Mouse (Mus musculus) heart, postnatal 4 days (tissue): ENCODE measurements around the gene Gif. TPM values are rescaled to one million over a fixed set of nuclear protein-coding genes. Genes with fewer than 3 reads are reported as not detected.
A peak's percentile ranks its signal among the peaks of the same experiment; 100 is the strongest.

ENCODE experiments used
- DNase-seq: peaks from one replicate; pipeline ENCODE4 v3.0.0; 2021
- total RNA-seq, 2 experiments: library from RNA; stranded (reverse); gene quantifications; 2 replicates each; pipeline ENCODE4 v1.2.3; 2021

Gene Gif
- total RNA-seq, 2 experiments from 2014 or later: not detected

DNA sequence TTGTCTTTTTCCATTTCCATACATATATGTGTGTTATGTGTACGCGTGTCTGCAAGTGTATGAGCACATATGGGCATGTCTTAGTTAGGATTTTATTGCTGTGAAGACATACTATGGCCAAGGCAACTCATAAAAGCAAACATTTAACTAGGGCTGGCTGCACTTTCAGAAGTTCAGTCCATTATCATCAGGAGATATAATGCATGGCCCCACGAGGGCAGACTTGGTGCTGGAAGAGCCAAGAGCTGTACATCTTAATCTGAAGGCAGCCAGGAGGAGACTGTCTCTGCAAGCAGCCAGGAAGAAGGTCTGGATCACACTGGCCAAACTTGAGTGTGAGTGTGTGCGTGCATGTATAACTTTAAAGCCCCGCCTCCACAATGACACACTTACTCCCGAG lies 47.1 kb downstream of the Gif start:
- no peak for DNase-seq

GRCm38 (mm10) chr19:11800531-11801315 lies 53.4 kb downstream of the Gif start:
- DNase-seq: no peak

GRCm38 (mm10) chr19:11804423-11804822 lies 57.1 kb downstream of the Gif start:
- no peak for DNase-seq

DNA sequence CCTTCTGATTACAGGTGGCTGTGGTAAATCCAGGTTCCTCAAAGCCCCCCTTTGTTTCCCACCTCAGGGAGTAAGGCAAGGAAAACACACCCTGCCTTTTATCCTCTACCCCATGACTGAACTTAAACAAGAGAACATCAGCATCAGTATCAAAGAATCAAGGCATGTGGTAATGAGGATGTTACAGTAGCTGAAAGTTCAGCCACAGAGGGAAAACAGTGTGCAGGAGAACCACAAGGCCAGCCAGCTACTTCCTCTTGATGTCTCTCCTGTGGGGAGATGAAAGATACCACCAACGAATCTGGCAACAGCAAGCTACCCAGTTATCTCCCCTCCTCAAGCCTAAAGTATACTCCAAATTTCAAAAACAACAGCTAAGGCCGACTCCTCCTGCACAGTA lies 59.9 kb downstream of the Gif start:
- no peak for DNase-seq

- no peak for DNase-seq
These were observed 60.5 kb downstream of the Gif start for GRCm38 (mm10) chr19:11807822-11808221.

DNA sequence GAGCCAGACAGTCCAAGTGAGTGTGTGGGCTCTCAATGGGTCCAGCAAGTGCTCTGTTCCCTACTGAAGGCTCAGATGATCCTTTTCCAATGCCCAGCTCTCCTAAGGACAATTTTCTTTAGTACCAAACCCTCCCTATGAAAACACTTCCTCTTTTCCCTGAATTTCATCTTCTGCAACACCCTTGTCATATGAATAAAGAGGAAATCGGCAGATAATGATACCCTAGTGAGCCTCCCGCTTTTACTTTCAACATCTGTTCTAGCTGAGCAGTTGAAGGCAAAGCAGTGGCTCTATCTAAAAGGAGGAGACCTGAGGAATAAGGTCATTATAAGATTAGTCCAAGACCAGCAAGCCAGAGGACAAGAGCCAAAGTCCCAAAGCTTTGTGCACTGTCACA lies 61.1 kb downstream of the Gif start:
- DNase-seq: no peak

DNA sequence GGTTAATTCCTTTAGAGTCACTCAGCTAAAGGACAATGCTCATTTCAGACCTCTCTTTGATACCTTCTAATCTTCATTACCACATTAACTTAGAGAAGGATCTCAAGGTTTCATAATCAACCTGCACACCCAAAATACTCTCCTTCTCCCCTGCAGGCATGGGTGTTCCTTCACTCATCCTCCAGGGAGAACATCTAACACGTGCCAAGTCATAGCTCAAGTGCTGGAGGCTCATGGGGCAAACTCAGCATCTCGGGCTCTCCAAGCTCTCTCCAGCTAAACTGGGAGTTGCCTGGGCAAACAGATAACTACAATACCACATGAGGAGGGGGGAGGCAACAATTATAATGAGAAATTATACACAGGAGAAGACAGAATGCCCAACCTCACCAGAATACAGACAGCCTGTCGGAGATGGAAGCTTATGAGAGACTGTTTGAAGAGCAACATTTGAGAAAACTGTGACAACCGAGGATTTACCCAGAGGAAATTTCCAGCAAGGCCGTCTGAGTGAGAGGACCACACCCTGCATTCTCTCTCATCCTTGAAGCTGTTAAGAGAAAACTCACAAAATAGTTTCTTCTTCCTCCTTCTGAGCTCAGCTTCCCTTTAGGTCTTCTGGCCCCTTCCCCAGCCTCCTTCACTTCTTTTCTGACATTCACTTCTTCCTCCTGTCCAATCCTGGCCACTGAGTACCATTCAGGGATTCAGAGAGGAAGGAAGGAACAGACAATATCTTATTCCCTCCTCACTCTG lies 62.8 kb downstream of the Gif start:
- DNase-seq: no peak

DNA sequence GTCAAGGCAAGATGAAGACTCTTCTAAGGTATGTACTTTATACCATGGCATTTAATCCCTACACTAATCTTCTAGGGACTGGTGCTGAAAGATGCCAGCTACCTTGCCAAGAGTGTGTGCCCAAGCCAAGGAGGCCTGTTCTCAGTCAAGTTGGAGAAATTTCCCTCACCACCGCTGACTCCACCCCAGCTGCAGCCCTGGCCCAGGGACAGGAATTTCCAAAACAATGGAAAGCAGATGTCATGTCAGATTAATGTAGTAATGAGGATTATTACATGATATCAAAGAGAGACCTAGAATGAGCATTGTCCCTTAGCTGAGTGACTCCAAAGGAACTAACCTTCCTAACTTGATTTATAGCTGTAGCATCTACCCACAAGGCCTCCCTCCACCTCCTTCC lies 63.5 kb downstream of the Gif start:
- peak; percentile 15 for DNase-seq

DNA sequence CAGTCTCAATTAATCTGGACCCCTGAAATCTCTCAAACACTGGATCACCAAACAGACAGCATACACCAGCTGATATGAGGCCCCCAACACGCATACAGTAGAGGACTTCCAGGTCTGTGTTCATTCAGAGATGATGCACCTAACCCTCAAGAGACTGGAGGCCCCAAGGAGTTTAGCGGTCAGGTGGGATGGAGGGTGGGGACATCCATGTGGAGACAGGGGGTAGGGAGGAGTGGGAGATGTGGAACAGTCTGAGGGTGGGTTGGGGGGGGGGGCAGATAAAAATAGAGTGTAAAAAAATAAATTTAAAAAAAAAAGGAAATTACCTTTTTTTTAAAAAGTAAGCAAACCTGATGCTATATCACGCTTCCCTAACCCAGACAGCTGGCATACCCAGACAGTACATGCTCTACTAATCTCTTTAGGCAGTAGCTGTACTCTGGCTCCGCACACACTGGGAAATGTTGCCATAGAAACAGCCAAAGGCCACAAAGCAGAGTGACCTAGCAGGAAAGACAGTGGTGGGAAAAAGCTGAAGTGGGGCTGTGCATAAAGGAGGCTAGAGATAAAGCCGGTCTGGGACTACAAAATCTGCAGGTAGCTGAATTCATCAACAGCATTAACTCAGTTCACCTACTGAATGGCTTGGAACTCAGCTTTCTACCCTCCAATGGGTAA lies 64.5 kb downstream of the Gif start:
- DNase-seq: peak; percentile 12

Other genes with a start within 250 kb of the Gif start
- 1 to 10 TPM; 2.5 to 3.1 TPM for gene Ms4a6b, start 231.0 kb upstream of the Gif start, total RNA-seq
- gene Ms4a4d, start 210.8 kb upstream of the Gif start, total RNA-seq: under 1 TPM; 0.56 to 0.60 TPM
- gene Ms4a6d, start 142.7 kb upstream of the Gif start, total RNA-seq: under 1 TPM; 0.69 to 0.72 TPM
- gene Ms4a2, start 123.8 kb upstream of the Gif start, total RNA-seq: under 1 TPM; 0.36 to 0.38 TPM
- not detected for gene Ms4a3, start 106.7 kb upstream of the Gif start, total RNA-seq
- gene Oosp2, start 87.0 kb upstream of the Gif start, total RNA-seq: not detected
- gene Oosp1, start 56.4 kb upstream of the Gif start, total RNA-seq: not detected
- gene Oosp3, start 50.5 kb upstream of the Gif start, total RNA-seq: not detected
- 10 to 100 TPM; 88.3 to 89.9 TPM for gene Mrpl16, start 22.8 kb downstream of the Gif start, total RNA-seq
- 1 to 10 TPM; 5.4 to 6.1 TPM for gene Stx3, start 71.8 kb downstream of the Gif start, total RNA-seq
- gene Olfr1417, start 91.7 kb downstream of the Gif start, total RNA-seq: not detected
- gene Olfr1418, start 113.5 kb downstream of the Gif start, total RNA-seq: not detected
- not detected for gene Olfr1419, start 127.6 kb downstream of the Gif start, total RNA-seq
- not detected for gene Olfr1420, start 139.0 kb downstream of the Gif start, total RNA-seq
- 10 to 100 TPM; 37.0 to 41.5 TPM for gene Patl1, start 164.8 kb downstream of the Gif start, total RNA-seq
- 10 to 100 TPM; 69.5 to 71.2 TPM for gene Osbp, start 218.4 kb downstream of the Gif start, total RNA-seq